Mouse (Mus musculus) heart, embryonic 16.5 days (tissue): ENCODE data around the gene Paics. TPM values are rescaled to one million over a fixed set of nuclear protein-coding genes. Genes with fewer than 3 reads are reported as not detected.
A peak's percentile ranks its signal among the peaks of the same experiment; 100 is the strongest.

Experiments used
- ATAC-seq: fragments of 200-750 bp; cut with Nextera tagmentation; replicated peaks from 2 replicates; pipeline ENCODE4 v1.8.0; 2017; ENCODE audit warnings: moderate number of reproducible peaks; ENCODE audit not compliant: insufficient read depth, low FRiP score; ENCODE audit errors: extremely low read depth
- H3K27ac ChIP-seq: fragments of 300-500 bp; sonication (generic); 2 replicates; pipeline ENCODE4 v1.5.1; 2014; ENCODE audit warnings: mild to moderate bottlenecking, low read length, control low read depth, moderate library complexity
- H3K27me3 ChIP-seq: fragments of 300-500 bp; sonication (generic); 2 replicates; pipeline ENCODE4 v1.6.1; 2014; ENCODE audit warnings: low read length, mixed read lengths; ENCODE audit not compliant: control insufficient read depth, insufficient read depth
- H3K36me3 ChIP-seq: fragments of 300-500 bp; sonication (generic); 2 replicates; pipeline ENCODE4 v1.6.1; 2014; ENCODE audit not compliant: control insufficient read depth, insufficient read depth
- H3K4me1 ChIP-seq: fragments of 300-500 bp; sonication (generic); 2 replicates; pipeline ENCODE4 v1.6.1; 2014; ENCODE audit warnings: low read length, mixed read lengths; ENCODE audit not compliant: control insufficient read depth, insufficient read depth
- H3K4me2 ChIP-seq: fragments of 300-500 bp; sonication (generic); 2 replicates; pipeline ENCODE4 v1.6.1; 2014; ENCODE audit warnings: low read depth, mild to moderate bottlenecking, control low read depth, low read length
- H3K4me3 ChIP-seq: fragments of 300-500 bp; sonication (generic); 2 replicates; pipeline ENCODE4 v1.5.1; 2014; ENCODE audit warnings: mild to moderate bottlenecking, control low read depth, low read length
- H3K9ac ChIP-seq: fragments of 300-500 bp; sonication (generic); 2 replicates; pipeline ENCODE4 v1.6.1; 2014; ENCODE audit warnings: low read length, control low read depth
- H3K9me3 ChIP-seq: fragments of 300-500 bp; sonication (generic); replicated peaks from 2 replicates; pipeline ENCODE4 v1.6.1; 2016; ENCODE audit warnings: low read length; ENCODE audit not compliant: control insufficient read depth
- WGBS: fragments of 180-500 bp; shearing (Covaris S2); extraction: QIAGEN DNeasy Blood & Tissue Kit; methylation state at CpG from one replicate; pipeline ENCODE4 v1.1.7; 2014; 5-methylcytosine and 5-hydroxymethylcytosine counted together
- polyA plus RNA-seq: library from polyadenylated mRNA; unstranded; fragments of >200 nt; fragmentation: Nextera tagmentation; extraction: Ambion mirVana; gene quantifications from 2 replicates; pipeline ENCODE4 v1.2.1, GENCODE M21; 2015

Gene Paics
- polyA plus RNA-seq, 1 experiment from 2014 or later = 274 TPM

- Histone ChIP-seq H3K9ac (no peak overlapping the region), H3K4me1 (no peaks in the 10 kb centered on the region), H3K9me3 (no peaks in the 10 kb centered on the region), H3K4me3 (no peak overlapping the region), H3K27me3 (no peaks in the 10 kb centered on the region), H3K36me3 (no peaks in the 10 kb centered on the region), H3K4me2 (no peak overlapping the region), H3K27ac (no peak overlapping the region)
- 65% methylated on average over 3 of the region's 3 CpGs for WGBS
- ATAC-seq = no peak
Observed at GRCm38 (mm10) chr5:77013171-77013570, 62.1 kb downstream of the Paics start.

GRCm38 (mm10) chr5:77015544-77016482, 64.7 kb downstream of the Paics start, which contains the start of gene Thegl:
TSS of gene Thegl (plus strand) at chr5:77016023.
- H3K27ac ChIP-seq = no peak within 1 kb of the TSS
- peak; percentile 88 for ATAC-seq
- H3K4me2 ChIP-seq = peak within 1 kb of the TSS; percentile 93
- H3K4me3 ChIP-seq = peak within 1 kb of the TSS; percentile 56
- no peaks in the 10 kb centered on the region for H3K27me3 ChIP-seq
- peak within 1 kb of the TSS; percentile 34 for H3K9ac ChIP-seq
- H3K36me3 ChIP-seq = no peaks in the 10 kb centered on the region
- H3K4me1 ChIP-seq = no peaks in the 10 kb centered on the region
- no peaks in the 10 kb centered on the region for H3K9me3 ChIP-seq
- WGBS = 18% methylated on average over 57 of the region's 57 CpGs

Other genes with a start within 250 kb of the Paics start
- gene Aasdh, start 45.8 kb upstream of the Paics start, polyA plus RNA-seq = 17.9 and 22.3 TPM in 2 replicates
- gene Ppat, start 271 bp downstream of the Paics start, polyA plus RNA-seq = 22.0 and 29.3 TPM in 2 replicates
- gene Srp72, start 23.4 kb downstream of the Paics start, polyA plus RNA-seq = 51.9 and 53.8 TPM in 2 replicates
- gene Arl9, start 52.7 kb downstream of the Paics start, polyA plus RNA-seq = 0.31 TPM in 1 of 2 replicates, not detected in the other
- gene Thegl, start 64.7 kb downstream of the Paics start, polyA plus RNA-seq = 0.14 TPM in 1 of 2 replicates, not detected in the other
- gene Hopx, start 163.8 kb downstream of the Paics start, polyA plus RNA-seq = 16.7 and 21.9 TPM in 2 replicates